Mouse (Mus musculus): ENCODE measurements at regions not wholly inside any gene's neighbourhood (a gene's known extent, or its start where the extent isn't known, plus 50 kb on each side); places are given as distances from the start of the nearest gene placed in this dataset.
A peak's percentile ranks its signal among the peaks of the same experiment; 100 is the strongest.

GRCm38 (mm10) chrX:58244544-58244943, 222.0 kb downstream of the Zic3 start:
- no peak for DNase-seq

DNA sequence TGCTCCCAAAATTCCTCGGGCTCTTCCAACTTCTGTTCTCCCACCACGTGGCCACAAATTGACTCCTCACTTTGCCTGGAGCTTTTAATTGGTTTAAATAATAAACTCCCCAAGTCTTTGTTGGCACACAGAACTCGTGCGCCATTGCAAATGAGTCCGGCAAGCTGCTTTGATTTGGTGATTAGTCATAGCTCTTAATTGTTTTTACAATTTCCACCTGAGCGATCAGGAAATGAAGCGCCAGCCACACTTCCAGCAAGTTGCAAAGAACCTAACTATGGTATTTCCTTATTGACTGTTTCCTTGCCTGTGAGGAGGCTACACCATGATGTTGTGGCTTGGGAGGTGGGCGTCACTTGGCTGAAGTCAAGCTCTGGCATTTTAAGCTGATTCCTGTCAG, 233.5 kb downstream of the Zic3 start:
- no peak for DNase-seq

- DNase-seq = no peak
Measured at GRCm38 (mm10) chrX:58282903-58283302, 260.4 kb downstream of the Zic3 start.

DNA sequence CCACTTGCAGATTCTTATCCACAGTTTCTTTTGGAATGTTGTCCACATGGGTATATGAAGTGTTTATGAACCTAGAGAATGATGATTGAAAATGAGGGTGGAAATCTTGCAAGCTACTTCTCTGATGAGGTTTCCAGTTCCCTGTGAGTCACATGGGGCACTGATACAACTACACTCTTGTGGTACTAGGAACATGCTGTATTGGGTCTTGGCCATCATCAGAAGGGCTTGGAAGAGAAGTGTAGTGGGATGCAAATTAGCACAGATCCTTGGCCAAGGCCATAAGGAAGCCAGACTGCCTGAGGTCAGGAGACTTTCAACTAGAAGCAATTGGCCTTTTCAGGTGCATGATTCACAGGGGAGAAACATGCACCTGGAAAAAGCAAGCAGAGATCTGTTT, 300.3 kb downstream of the Zic3 start:
- no peak for DNase-seq

DNA sequence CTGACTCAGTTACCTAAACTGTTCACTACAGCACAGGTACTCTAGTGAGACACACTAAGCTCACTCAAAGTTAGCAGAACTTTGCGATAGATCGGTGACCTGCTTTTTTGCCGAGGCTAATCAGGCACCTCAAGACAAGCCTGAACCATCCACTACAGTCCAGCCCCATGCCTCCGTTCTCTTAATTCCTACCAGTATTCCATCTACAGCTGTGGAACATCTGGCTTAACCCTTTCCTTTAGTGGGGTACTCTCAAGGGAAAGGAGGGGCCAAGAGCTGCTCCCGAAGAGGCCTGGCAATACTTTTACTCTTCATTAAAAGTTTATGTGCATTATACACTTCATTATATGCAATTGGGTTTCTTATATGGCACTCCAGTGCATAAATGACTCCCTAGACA, 329.1 kb downstream of the Zic3 start:
- no peak for DNase-seq

DNA sequence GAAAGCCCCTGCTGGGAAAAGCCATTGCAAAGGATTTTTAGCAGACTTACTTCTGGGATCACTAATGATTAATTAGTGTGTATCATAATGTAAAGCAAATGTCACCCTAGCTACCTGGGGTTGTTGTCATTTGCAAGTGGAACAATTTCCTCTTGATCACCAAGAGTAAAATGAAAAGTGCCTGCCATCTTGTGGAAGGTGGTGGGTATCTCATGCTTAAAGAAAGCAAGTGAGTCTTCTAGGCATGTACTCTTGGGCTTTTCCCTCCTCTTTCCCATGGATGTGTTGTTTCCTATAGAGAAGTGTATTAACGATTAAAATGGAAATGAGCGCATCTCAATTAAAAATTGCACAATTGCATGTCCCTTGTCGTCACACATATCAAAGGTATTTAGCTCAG, 355.4 kb downstream of the Zic3 start:
- peak; percentile 1 for DNase-seq
